12 mouse cellular contexts compared by ENCODE assay signal in the genomic region with DNA sequence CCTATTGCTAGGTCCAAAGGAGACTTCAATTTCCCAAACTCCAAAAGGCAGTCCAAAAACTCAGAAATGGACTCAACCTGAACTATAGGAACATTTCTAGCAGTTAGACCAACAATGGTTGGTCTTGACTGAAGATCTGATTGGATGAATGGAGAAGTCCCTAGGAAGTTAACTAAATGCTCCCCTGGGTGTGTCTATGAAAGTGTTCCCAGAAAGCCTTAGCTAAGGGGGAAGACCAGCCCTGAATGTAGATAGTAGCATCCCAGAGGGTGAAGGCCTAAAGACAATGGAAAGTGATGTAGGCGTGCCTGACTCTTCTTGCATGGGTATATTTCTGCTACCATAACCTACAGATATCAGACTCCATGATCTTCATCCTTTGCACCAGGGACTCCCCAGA.
"Had no signal": no experiment of that assay in that cellular context is flagged by ENCODE, and none has a peak within 500 bp of the region (broad histone marks: within the 10 kb centered on the region; RNA-seq: fewer than 3 reads in every experiment).

No protein-coding gene starts in this region.

- DNase-seq: lung, adult 18-20 months; lung, embryonic 14.5 days; lung, postnatal 10 days; midbrain, embryonic 14.5 days; retina, postnatal 1 day; right cerebral cortex, adult 18-20 months; right cerebral cortex, postnatal 25 days; right cerebral cortex, postnatal 4 days; spleen, adult 18-20 months; thymus, adult 18-20 months; thymus, postnatal 14 days; thymus, postnatal 36 days had no signal
